Mouse (Mus musculus): ENCODE measurements around the gene Slc25a11.

The Slc25a11 gene

DNA sequence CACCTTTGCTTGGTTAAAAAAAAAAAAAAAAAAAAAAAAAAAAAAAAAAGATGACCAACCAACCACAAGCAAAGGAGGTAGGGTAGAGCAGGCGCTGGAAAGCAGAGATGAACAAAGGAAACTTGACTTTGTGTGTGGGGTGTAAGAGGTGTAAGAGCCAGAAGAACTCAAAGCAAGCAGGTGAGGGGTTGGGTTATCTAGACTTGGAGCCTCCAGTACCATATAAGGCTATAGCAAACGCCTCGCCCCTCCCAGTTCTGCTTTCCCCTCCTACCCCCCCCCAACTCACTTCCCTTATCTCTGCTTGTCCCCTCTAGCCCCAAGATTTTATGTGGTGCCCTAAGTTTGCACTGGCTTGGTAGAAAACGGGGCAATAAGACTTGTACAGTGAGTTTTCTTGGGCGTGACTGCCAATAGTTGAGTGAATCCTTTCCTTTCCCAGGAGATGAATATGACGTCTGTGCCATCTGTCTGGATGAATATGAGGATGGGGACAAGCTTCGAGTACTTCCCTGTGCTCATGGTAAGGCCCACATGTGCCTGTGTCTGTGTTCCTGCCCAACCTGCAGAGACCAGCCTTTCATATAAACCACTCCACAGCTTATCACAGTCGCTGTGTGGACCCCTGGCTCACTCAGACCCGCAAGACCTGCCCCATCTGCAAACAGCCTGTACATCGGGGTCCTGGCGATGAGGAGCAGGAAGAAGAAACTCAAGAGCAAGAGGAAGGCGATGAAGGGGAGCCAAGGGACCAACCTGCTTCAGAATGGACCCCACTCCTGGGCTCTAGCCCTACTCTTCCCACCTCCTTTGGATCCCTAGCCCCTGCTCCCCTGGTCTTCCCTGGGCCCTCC is 3.3 kb upstream of the Slc25a11 start:
- no peak for DNase-seq

DNA sequence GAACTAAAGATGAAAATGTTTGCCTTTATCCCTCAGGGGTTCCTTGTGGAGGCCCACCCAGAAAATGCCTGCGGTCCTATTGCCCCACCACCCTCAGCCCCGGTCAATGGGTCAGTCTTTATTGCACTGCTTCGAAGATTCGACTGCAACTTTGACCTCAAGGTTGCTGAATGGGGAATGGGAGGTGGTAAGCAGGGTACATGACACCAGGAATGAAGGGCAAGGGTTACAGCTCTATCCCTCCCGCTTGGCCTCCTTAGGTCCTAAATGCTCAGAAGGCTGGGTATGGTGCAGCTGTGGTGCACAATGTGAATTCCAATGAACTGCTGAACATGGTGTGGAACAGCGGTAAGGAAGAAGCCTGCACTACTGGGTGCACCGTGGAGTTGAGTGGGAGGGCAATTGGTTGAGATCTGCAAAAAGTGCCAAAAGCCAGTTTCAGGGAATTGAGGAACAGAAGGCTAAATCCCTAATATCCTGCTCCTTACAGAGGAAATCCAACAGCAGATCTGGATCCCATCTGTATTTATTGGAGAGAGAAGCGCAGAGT is 2.0 kb upstream of the Slc25a11 start:
- no peak for DNase-seq

DNA sequence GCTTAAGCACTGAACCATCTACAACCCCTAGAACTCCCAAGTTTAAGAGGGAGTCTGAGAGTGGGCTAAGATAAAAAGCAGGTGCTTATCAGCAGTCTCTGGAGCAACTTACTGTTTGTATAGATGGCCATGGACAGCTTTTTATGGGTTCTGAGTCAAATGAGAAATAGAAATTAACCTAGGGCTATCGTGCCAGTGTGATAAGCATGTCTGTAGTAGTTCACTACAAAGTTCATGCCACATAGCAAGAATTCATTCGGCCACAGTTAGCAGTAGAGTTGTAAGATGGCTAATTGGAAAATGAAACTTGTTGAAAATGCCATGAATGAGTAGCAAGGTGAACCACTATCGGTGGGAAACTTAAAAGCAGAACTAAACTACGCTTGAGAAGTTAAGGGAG is 1.2 kb upstream of the Slc25a11 start:
- no peak for DNase-seq

DNA sequence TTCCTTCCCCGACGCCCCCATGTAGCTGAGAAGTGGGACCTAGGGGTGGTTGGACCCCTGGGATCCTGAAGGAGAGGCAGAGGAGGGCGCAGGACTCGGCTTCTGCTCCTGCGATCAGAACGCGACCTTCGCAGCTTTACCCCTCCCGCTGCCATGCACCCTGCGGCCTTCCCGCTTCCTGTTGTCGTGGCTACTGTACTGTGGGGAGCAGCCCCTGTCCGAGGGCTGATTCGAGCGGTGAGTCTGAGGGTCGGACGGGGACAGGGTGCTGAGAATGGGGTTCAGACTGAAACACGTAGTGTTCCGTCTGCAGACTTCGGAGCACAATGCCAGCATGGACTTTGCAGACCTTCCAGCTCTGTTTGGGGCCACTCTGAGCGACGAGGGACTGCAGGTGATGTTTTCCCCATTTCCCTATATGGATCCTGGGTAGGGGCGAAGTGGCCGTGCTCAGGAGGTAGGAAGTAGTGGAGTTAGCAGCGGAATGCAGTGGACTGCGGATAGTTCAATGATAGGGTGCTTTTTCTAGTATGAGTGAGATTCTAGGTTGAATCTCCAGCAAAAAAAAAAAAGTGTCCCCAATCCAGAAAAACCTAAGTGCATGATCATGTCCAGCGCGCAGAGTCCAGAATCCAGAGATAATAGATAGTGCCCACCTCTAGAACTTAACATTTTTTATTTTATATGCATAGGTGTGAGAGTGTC is 589 bp upstream of the Slc25a11 start:
- DNase-seq = peak in 1 of 2 experiments; percentile 28

DNA sequence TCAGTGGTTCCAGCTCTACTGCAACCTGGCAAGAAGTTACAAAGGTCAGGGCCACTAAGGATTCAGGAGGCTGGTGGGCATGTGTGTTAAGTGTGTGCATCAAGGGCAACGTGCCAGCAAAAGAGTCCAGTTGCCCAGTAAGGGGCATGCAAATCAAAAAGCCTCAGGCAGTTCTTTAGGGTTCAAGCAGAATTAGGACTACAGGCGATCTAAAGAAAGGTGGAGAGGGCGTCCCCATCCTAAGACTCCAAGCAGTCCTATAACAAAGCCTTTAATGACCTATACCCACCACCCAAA is 1.1 kb downstream of the Slc25a11 start:
- DNase-seq = no peak

DNA sequence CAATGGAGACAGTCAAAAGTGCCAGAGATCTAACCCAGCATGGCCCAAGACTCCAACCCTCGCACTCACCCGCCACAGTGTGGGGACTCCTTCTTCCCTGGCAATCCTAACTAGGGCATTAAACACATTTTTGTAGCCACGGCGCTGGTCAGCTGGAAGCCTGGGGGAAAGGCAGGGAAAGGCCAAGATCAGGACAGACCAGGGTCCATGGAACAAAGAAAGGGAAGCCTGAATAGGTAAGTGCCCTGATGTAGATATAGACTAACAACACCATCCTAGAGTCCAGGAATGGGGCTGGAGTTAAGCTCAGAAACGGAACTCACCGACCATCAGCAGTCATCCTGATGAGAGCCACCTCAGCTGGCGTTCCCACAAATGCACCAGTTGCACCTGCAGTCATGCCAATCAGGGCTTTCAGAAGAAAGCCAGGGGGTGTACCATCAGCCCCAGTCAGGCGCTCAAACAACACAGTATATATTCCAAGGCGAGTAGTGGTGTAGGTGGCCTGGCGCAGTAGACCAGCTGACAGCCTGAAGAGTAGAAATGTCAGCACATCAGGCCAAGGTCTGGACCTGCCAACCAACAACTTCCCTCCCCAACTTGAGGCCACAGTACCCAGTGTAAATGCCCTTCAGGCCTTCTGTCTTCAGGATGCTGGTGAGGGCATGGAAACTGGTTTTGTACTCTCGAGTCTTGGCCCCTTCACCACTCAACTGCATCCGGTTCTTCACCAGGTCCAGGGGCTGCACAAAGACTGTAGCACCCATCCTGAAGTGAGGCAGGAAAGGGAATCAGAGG is 1.6 kb downstream of the Slc25a11 start:
- DNase-seq = no peak

DNA sequence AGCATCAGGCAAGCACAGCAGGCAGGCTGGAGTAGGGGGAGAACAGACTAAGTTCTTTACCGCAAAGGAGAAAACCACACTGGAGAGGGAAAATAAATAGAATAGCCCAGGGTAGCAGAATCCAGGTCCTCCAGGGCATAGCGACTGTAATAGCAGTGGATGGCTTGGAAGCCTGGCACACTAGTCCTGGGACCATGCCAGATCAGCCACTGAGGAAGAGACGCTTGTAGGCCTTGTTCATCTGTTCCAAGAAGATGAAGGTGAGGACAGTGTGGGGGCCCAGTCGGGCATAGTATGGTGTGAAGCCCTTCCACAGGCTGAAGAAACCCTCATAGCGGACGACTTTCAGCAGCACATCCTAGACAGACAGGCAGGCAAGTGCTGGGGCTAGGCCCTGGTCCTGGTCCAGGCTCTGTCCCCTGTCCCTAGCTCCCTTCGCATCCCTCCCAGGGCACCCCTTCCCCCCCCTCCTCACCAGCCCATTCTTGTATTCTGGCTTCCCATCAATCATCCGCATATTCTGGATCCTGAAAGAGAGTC is 2.6 kb downstream of the Slc25a11 start:
- DNase-seq = no peak

DNA sequence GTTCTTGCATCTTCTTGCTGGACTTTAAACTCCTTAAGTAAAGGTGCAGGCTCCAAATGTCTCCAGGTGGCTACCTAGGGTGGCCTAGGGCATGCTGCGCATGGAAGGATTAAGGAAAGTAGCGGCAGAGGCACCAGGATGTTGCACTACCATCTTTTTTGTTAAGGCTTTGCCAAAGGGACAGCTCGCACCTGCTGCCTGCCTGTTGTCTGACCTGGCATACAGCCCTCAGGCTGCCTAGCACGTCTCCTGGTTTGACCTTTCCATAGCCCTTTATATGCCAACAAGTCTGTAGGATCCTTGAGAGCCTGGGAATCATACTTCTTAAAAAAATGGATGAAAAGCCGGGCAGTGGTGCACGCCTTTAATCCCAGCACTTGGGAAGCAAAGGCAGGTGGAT is 4.2 kb downstream of the Slc25a11 start:
- DNase-seq = no peak

GRCm38 (mm10) chr11:70641241-70641640 is 6.0 kb downstream of the Slc25a11 start:
- no peak for DNase-seq

GRCm38 (mm10) chr11:70639976-70640375 is 7.3 kb downstream of the Slc25a11 start:
- DNase-seq = peak in 1 of 2 experiments; percentile 51

- DNase-seq = no peak
These were observed 8.5 kb downstream of the Slc25a11 start, which contains the start of gene Gp1ba for GRCm38 (mm10) chr11:70638714-70639278. Gene Gp1ba, plus strand, starts transcription at chr11:70639122.

GRCm38 (mm10) chr11:70638293-70638692 is 9.0 kb downstream of the Slc25a11 start:
- DNase-seq = no peak

GRCm38 (mm10) chr11:70637764-70638163 is 9.5 kb downstream of the Slc25a11 start:
- DNase-seq = no peak

DNA sequence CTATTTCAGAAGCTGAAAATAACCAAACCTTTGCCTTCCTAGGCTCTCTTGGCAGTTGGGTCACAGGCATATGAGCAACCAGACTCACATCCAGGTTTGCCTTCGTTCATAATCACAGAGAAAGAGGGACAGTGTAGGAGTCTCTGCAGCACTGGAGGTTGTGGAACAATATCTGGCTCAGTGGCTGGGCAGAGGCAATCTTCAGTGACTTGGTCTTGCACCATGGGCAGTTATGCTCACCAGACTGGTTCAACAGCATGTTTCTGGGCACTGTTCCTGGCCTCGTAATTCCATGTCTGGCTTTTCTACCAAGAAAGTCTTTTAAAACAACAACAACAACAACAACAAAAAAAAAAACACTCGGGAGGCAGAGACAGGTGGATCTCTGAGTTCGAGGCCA is 11.7 kb downstream of the Slc25a11 start:
- no peak for DNase-seq

- no peak for DNase-seq
These were observed 17.1 kb downstream of the Slc25a11 start for GRCm38 (mm10) chr11:70630129-70630528.

- DNase-seq = no peak
These were observed 17.7 kb downstream of the Slc25a11 start for GRCm38 (mm10) chr11:70629557-70629956.

- no peak for DNase-seq
These were observed 18.8 kb downstream of the Slc25a11 start for GRCm38 (mm10) chr11:70628431-70628830.

GRCm38 (mm10) chr11:70626877-70627276 is 20.4 kb downstream of the Slc25a11 start:
- DNase-seq = no peak

DNA sequence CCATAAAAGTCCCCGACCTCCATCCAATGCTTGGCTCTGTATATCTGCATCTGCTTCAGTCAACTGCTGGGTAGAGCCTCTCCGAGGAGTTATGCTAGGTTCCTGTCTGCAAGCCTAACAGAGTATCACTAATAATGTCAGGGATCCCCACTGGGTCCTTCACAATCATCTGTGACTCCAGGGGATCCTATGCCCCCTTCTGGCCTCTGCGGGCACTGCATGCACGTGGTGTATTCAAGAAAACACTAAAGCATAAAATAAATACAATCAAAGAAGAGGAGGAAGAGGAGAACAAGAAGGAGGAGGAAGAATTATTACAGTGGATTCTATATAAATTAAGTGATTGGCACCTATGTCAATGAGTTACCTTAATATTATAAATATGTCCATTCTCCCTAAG is 21.8 kb downstream of the Slc25a11 start:
- DNase-seq = no peak

DNA sequence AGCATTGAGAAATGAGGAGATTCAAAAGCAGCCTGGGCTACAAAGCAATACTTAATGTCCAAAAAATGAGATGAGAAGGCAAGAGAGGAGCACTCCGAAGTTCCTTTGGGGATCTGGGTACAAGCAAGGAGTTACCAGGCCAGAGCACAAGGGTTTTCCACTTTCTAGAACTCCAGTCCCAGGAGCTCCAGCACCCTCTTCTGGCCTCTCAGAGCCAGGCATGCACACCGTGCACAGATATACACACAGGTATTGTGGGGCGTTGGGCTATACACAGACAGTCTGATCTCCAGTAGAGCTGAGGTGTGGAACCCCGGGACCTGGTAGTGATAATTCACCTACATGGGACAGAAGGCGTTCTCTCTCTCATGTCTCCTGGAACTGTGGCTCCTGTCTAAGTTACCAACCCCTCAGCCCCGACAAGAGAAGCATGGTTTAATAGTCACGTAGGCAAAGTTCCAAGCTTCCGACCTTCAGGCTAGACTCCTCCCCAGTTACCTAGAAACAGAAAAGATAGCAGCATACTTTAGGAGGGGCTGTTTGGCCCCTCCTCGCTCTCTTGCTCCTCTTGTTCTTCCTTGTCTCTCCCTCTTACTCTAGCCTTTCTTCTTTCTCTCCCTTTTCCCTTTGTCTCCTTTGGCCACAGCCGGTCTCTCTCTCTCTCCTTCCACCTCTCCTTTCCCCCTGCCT is 24.1 kb downstream of the Slc25a11 start:
- DNase-seq = no peak

DNA sequence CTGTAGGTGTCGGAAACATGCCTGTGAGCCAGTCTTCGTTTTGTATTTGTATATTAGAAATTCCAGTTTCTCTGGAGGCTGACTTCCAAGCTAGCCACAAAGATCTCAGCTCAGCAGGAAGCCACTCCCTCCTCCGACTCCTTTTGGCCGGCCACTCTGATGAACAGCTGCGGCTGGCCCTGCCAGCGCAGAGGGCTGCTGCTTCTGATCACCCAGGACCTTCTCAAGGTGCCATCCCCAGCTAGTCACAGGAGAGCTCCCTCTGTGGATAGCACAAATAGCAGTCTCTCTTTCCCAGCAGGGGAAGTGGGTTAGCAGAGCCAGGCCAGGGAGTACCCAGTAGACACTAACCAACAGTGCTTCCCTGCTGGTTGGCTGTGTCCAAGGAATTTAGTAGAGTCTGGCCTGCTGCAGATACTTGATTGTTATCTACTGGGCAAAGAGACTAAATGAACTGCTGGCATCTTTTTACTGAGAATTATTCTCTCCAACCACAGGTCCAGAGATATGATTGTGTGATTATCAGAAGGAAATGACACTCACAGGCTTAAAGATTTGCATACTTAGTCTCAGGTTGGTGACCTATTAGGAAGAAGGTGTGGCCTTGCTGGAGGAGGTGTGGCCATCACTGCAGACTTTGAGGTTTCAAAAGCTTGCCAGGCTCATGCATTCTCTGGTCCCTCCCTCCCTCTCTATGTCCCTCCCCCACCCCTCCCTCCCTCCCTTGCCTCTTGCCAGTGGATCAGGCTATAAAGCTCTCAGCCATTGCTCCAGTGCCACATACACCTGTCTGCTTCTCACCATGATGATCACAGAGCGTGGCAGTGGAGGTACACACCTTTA is 25.1 kb downstream of the Slc25a11 start:
- no peak for DNase-seq
